Mouse (Mus musculus) c-Kit-negative CD71-positive TER-119-positive erythroid progenitor cells, embryonic 14.5 days (primary cell): Measurements from ENCODE around the gene Slc25a26.
"Not testable (repeated sequence)": the region's sequence is repeated elsewhere in the genome, so short reads cannot be mapped to it uniquely, and the experiment has no call there.

Experiments
- DNase-seq: peaks from one replicate; pipeline ENCODE4 v3.0.0-alpha.2; 2013; ENCODE audit warnings: low read depth, low spot score

Slc25a26 gene

GRCm38 (mm10) chr6:94550851-94551250, 50.7 kb downstream of the Slc25a26 start:
- no peak for DNase-seq

- no peak for DNase-seq
Observed at GRCm38 (mm10) chr6:94553085-94553484, 53.0 kb downstream of the Slc25a26 start.

GRCm38 (mm10) chr6:94558603-94559002, 58.5 kb downstream of the Slc25a26 start:
- DNase-seq, result not testable (repeated sequence)

- no peak for DNase-seq
Observed at GRCm38 (mm10) chr6:94560896-94561295, 60.8 kb downstream of the Slc25a26 start.

GRCm38 (mm10) chr6:94561346-94561745, 61.2 kb downstream of the Slc25a26 start:
- no peak for DNase-seq

- no peak for DNase-seq
Observed at GRCm38 (mm10) chr6:94563203-94563940, 63.2 kb downstream of the Slc25a26 start.

GRCm38 (mm10) chr6:94565766-94566165, 65.6 kb downstream of the Slc25a26 start:
- no peak for DNase-seq

- DNase-seq, result no peak
Observed at GRCm38 (mm10) chr6:94568040-94568439, 67.9 kb downstream of the Slc25a26 start.

- DNase-seq, result no peak
Observed at GRCm38 (mm10) chr6:94575526-94576166, 75.5 kb downstream of the Slc25a26 start.

- no peak for DNase-seq
Observed at GRCm38 (mm10) chr6:94577991-94578390, 77.9 kb downstream of the Slc25a26 start.

- no peak for DNase-seq
Observed at GRCm38 (mm10) chr6:94582055-94582454, 81.9 kb downstream of the Slc25a26 start.

GRCm38 (mm10) chr6:94584147-94584695, 84.1 kb downstream of the Slc25a26 start:
- DNase-seq, result no peak

- no peak for DNase-seq
Observed at GRCm38 (mm10) chr6:94584976-94585375, 84.8 kb downstream of the Slc25a26 start.

GRCm38 (mm10) chr6:94588365-94588764, 88.2 kb downstream of the Slc25a26 start:
- no peak for DNase-seq

- no peak for DNase-seq
Observed at GRCm38 (mm10) chr6:94592243-94592642, 92.1 kb downstream of the Slc25a26 start.

- no peak for DNase-seq
Observed at GRCm38 (mm10) chr6:94592710-94593109, 92.6 kb downstream of the Slc25a26 start.

- DNase-seq, result no peak
Observed at GRCm38 (mm10) chr6:94594096-94594665, 94.0 kb downstream of the Slc25a26 start.

- DNase-seq, result no peak
Observed at GRCm38 (mm10) chr6:94594711-94595110, 94.6 kb downstream of the Slc25a26 start.

GRCm38 (mm10) chr6:94595206-94595605, 95.1 kb downstream of the Slc25a26 start:
- DNase-seq, result no peak

GRCm38 (mm10) chr6:94596051-94596760, 96.1 kb downstream of the Slc25a26 start:
- no peak for DNase-seq

- DNase-seq, result no peak
Observed at GRCm38 (mm10) chr6:94596761-94597485, 96.8 kb downstream of the Slc25a26 start.
